8 mouse cellular contexts compared by ENCODE assay signal in genomic region chr11:102741129-102741950, GRCm38 (mm10). TPM values are rescaled to one million over a fixed set of nuclear protein-coding genes. Genes with fewer than 3 reads are reported as not detected.
A peak's percentile ranks its signal among the peaks of the same experiment; 100 is the strongest.
DNase-seq lines count a peak whose midpoint lies in the region; ATAC-seq lines count a peak whose summit lies in the region.

No protein-coding gene starts in this region.

- WGBS in intestine, embryonic 14.5 days = 15% methylated on average over 22 of the region's 22 CpGs

- no peak overlapping the region for H3K9ac ChIP-seq in intestine, embryonic 14.5 days (ENCODE audit: low read length)

- H3K9me3 ChIP-seq in intestine, embryonic 14.5 days (ENCODE audit: control insufficient read depth, low read length) = no peaks in the 10 kb centered on the region

- intact Hi-C loops in left cerebral cortex, postnatal 4 days (cut with DNase I) = no loop called here

- no peaks in the 10 kb centered on the region for H3K36me3 ChIP-seq in intestine, embryonic 14.5 days (ENCODE audit: control insufficient read depth, insufficient read depth, low read length)

- H3K4me1 ChIP-seq in intestine, embryonic 14.5 days (replicated peaks; ENCODE audit: control insufficient read depth, insufficient read depth, low read length) = peaks cover 13% of the 10 kb centered on the region

- H3K27me3 ChIP-seq in intestine, embryonic 14.5 days (replicated peaks; ENCODE audit: control insufficient read depth, insufficient read depth, low read length) = no peaks in the 10 kb centered on the region

- peak; percentile 31; the same call in 1 of the 2 replicates for ATAC-seq in granulocyte monocyte progenitor cell, adult 5-6 weeks (replicated peaks; ENCODE audit: poor library complexity, severe bottlenecking)
- no peak for ATAC-seq in intestine, embryonic 14.5 days (replicated peaks; ENCODE audit: low FRiP score, low TSS enrichment, low read depth)
- no peak for ATAC-seq in megakaryocyte-erythroid progenitor cell, adult 5-6 weeks (replicated peaks; ENCODE audit: low FRiP score, low TSS enrichment, poor library complexity, severe bottlenecking)

- 0 out of 2 replicates have a peak overlapping the region, but pooled peaks have one; percentile 51 for H3K27ac ChIP-seq in intestine, embryonic 14.5 days (ENCODE audit: low read depth)

- H3K4me3 ChIP-seq in intestine, embryonic 14.5 days (ENCODE audit: low read depth, low read length) = no peak overlapping the region

- peak overlapping the region; percentile 31 for H3K4me2 ChIP-seq in intestine, embryonic 14.5 days (ENCODE audit: low read length)

- peak; percentile 91 for DNase-seq in left cerebral cortex, postnatal 4 days
- no peak for DNase-seq in left cerebral cortex, adult 11 months (ENCODE audit: low spot score)
- DNase-seq in cerebellum, adult 8-10 months = peak; percentile 87
- DNase-seq in intestine, embryonic 14.5 days (ENCODE audit: low spot score) = no peak
- DNase-seq in neural tube, embryonic 10.5 days (ENCODE audit: extremely low spot score, low spot score) = peak; percentile 49
- no peak for DNase-seq in left cerebral cortex, adult 18-20 months (ENCODE audit: low spot score in 2 of 2)

RNA-seq across cellular contexts. Expression of gene Adam11, which starts 19.9 kb away (rescaled TPM):
- total RNA-seq in left cerebral cortex, postnatal 4 days (2021) = 100 to 1,000 TPM; 103 to 110 TPM
- total RNA-seq in granulocyte monocyte progenitor cell, adult 5-6 weeks (2014; fragmentation: Nextera tagmentation) = 9.4 TPM in 1 of 2 replicates, not detected in the other
- total RNA-seq in granulocyte monocyte progenitor cell, adult 5-6 weeks (2017) = 0.17 TPM in 1 of 2 replicates, not detected in the other
- 4.9 and 5.8 TPM in 2 replicates for polyA plus RNA-seq in intestine, embryonic 14.5 days (2014; fragmentation: Nextera tagmentation; extraction: Ambion mirVana)
- total RNA-seq in megakaryocyte-erythroid progenitor cell, adult 5-6 weeks (2014; fragmentation: Nextera tagmentation) = 0.28 and 3.0 TPM in 2 replicates
- total RNA-seq in megakaryocyte-erythroid progenitor cell, adult 5-6 weeks (2017) = 0.14 and 0.15 TPM in 2 replicates
- total RNA-seq in left cerebral cortex, adult 18-20 months (2021) = 100 to 1,000 TPM; 125 to 129 TPM

RNA-seq across cellular contexts. Expression of gene Ccdc43, which starts 43.8 kb away (rescaled TPM):
- 10 to 100 TPM; 32.8 to 34.5 TPM for total RNA-seq in left cerebral cortex, postnatal 4 days (2021)
- total RNA-seq in granulocyte monocyte progenitor cell, adult 5-6 weeks (2014; fragmentation: Nextera tagmentation) = 15.5 and 16.9 TPM in 2 replicates
- 33.5 and 42.8 TPM in 2 replicates for total RNA-seq in granulocyte monocyte progenitor cell, adult 5-6 weeks (2017)
- 43.5 and 43.6 TPM in 2 replicates for polyA plus RNA-seq in intestine, embryonic 14.5 days (2014; fragmentation: Nextera tagmentation; extraction: Ambion mirVana)
- 20.5 and 21.0 TPM in 2 replicates for total RNA-seq in megakaryocyte-erythroid progenitor cell, adult 5-6 weeks (2014; fragmentation: Nextera tagmentation)
- 38.7 and 42.4 TPM in 2 replicates for total RNA-seq in megakaryocyte-erythroid progenitor cell, adult 5-6 weeks (2017)
- 10 to 100 TPM; 26.1 to 29.0 TPM for total RNA-seq in left cerebral cortex, adult 18-20 months (2021)

Comparison
In these comparisons a context has a peak if more than half of its experiments do, and no peak if none do; other contexts are left out.
1. DNase-seq: peak in left cerebral cortex, postnatal 4 days (single experiment), cerebellum, adult 8-10 months (single experiment) and neural tube, embryonic 10.5 days (single experiment); none in left cerebral cortex, adult 11 months (single experiment), intestine, embryonic 14.5 days (single experiment) and left cerebral cortex, adult 18-20 months (0 of 2).
2. RNA of gene Adam11, which starts 19.9 kb away (total RNA-seq): 125 to 129 TPM in left cerebral cortex, adult 18-20 months and 103 to 110 TPM in left cerebral cortex, postnatal 4 days; 0.14 to 3.0 TPM in megakaryocyte-erythroid progenitor cell, adult 5-6 weeks and 0.17 to 9.4 TPM in granulocyte monocyte progenitor cell, adult 5-6 weeks; every median in the first group is over 10 times any median in the second.